8 mouse cellular contexts compared by ENCODE assay signal in genomic region chr11:12532288-12532687, GRCm38 (mm10).
DNase-seq lines count a peak whose midpoint lies in the region; ATAC-seq and TF ChIP-seq lines count a peak whose summit lies in the region.

No protein-coding gene starts in this region.

- WGBS in forebrain, postnatal 0 days, result 6% methylated on average over 3 of the region's 3 CpGs
- 5% methylated on average over 3 of the region's 3 CpGs for WGBS in hindbrain, embryonic 14.5 days
- 15% methylated on average over 3 of the region's 3 CpGs for WGBS in lung, embryonic 15.5 days

- no peaks in the 10 kb centered on the region for H3K9me3 ChIP-seq in forebrain, postnatal 0 days (ENCODE audit: low read length)
- no peaks in the 10 kb centered on the region for H3K9me3 ChIP-seq in hindbrain, embryonic 14.5 days (ENCODE audit: control insufficient read depth, low read length)
- H3K9me3 ChIP-seq in lung, embryonic 15.5 days, result no peaks in the 10 kb centered on the region

- no peaks in the 10 kb centered on the region for H3K36me3 ChIP-seq in C2C12 (ENCODE audit: control insufficient read depth, insufficient read depth)
- no peaks in the 10 kb centered on the region for H3K36me3 ChIP-seq in forebrain, postnatal 0 days (ENCODE audit: insufficient read depth)
- H3K36me3 ChIP-seq in hindbrain, embryonic 14.5 days (replicated peaks; ENCODE audit: control insufficient read depth, insufficient read depth), result no peaks in the 10 kb centered on the region
- no peaks in the 10 kb centered on the region for H3K36me3 ChIP-seq in lung, embryonic 15.5 days

- no peak overlapping the region for H3K9ac ChIP-seq in forebrain, postnatal 0 days
- no peak overlapping the region for H3K9ac ChIP-seq in hindbrain, embryonic 14.5 days
- H3K9ac ChIP-seq in lung, embryonic 15.5 days, result no peak overlapping the region

- H3K4me1 ChIP-seq in forebrain, postnatal 0 days (ENCODE audit: insufficient read depth), result no peaks in the 10 kb centered on the region
- H3K4me1 ChIP-seq in hindbrain, embryonic 14.5 days (replicated peaks; ENCODE audit: control insufficient read depth, insufficient read depth, low read length), result 0 out of 2 replicates have a peak, but pooled peaks cover 5% of the 10 kb centered on the region
- H3K4me1 ChIP-seq in lung, embryonic 15.5 days, result peaks cover 5% of the 10 kb centered on the region; the same call in 1 of the 2 replicates

- H3K79me3 ChIP-seq in C2C12 (ENCODE audit: low read depth), result no peaks in the 10 kb centered on the region

- H3K27ac ChIP-seq in forebrain, postnatal 0 days (ENCODE audit: low read depth, low read length), result no peak overlapping the region
- H3K27ac ChIP-seq in hindbrain, embryonic 14.5 days, result no peak overlapping the region
- H3K27ac ChIP-seq in lung, embryonic 15.5 days, result no peak overlapping the region

- ATAC-seq in forebrain, postnatal 0 days, result peak; percentile 100
- peak; percentile 96 for ATAC-seq in hindbrain, embryonic 14.5 days (ENCODE audit: low FRiP score)
- ATAC-seq in lung, embryonic 15.5 days (ENCODE audit: borderline replicate concordance, extremely low read depth, low FRiP score, low TSS enrichment), result peak; percentile 98

- H3K4me3 ChIP-seq in C2C12 (ENCODE audit: insufficient read depth, poor library complexity, severe bottlenecking), result no peak overlapping the region
- H3K4me3 ChIP-seq in forebrain, postnatal 0 days (ENCODE audit: low read depth, low read length), result no peak overlapping the region
- H3K4me3 ChIP-seq in hindbrain, embryonic 14.5 days (replicated peaks; ENCODE audit: low read length), result no peak overlapping the region
- no peak overlapping the region for H3K4me3 ChIP-seq in lung, embryonic 15.5 days

- no peak overlapping the region for H3K4me2 ChIP-seq in forebrain, postnatal 0 days (ENCODE audit: low read depth)
- H3K4me2 ChIP-seq in hindbrain, embryonic 14.5 days (replicated peaks), result 0 out of 2 replicates have a peak overlapping the region, but pooled peaks have one; percentile 23
- H3K4me2 ChIP-seq in lung, embryonic 15.5 days, result no peak overlapping the region

- no peak overlapping the region for H3ac ChIP-seq in C2C12 (ENCODE audit: control insufficient read depth, insufficient read length, low read depth)

- no peaks in the 10 kb centered on the region for H3K27me3 ChIP-seq in C2C12 (ENCODE audit: control insufficient read depth, insufficient read depth, insufficient read length)
- H3K27me3 ChIP-seq in forebrain, postnatal 0 days (ENCODE audit: insufficient read depth, low read length), result no peaks in the 10 kb centered on the region
- no peaks in the 10 kb centered on the region for H3K27me3 ChIP-seq in hindbrain, embryonic 14.5 days (ENCODE audit: control insufficient read depth, insufficient read depth, low read length)
- no peaks in the 10 kb centered on the region for H3K27me3 ChIP-seq in lung, embryonic 15.5 days

- no peaks in the 10 kb centered on the region for H3K79me2 ChIP-seq in C2C12 (ENCODE audit: control insufficient read depth, insufficient read depth)

- peak; percentile 13 for TF ChIP-seq CTCF in C2C12 (IDR thresholded peaks at IDR 0.05; ENCODE audit: control insufficient read depth, insufficient read depth, insufficient read length)
- peak; percentile 90 for TF ChIP-seq CTCF in forebrain, postnatal 0 days (IDR thresholded peaks at IDR 0.05; ENCODE audit: low read depth)

- peak; percentile 3 for DNase-seq in cerebellum, adult 11 months
- DNase-seq in forebrain, postnatal 0 days, result peak; percentile 79
- peak; percentile 80 for DNase-seq in hindbrain, embryonic 14.5 days (ENCODE audit: low spot score)
- DNase-seq in layer of hippocampus, postnatal 10 days (ENCODE audit: low spot score in 2 of 2), result peak; percentile 46 to 57
- DNase-seq in retina, postnatal 7 days (ENCODE audit: low read depth, low spot score), result peak; percentile 63
- DNase-seq in thymus, postnatal 36 days, result no peak

TF ChIP-seq in C2C12, 6 proteins besides CTCF, POLR2A, EP300 and RAD21:
- no peak for TF ChIP-seq MYOD1 (IDR thresholded peaks at IDR 0.05; ENCODE audit: control insufficient read depth, insufficient read length, low read depth)
- no peak for TF ChIP-seq USF1 (IDR thresholded peaks at IDR 0.05; ENCODE audit: low read depth)
- TF ChIP-seq MAX (IDR thresholded peaks at IDR 0.05), result no peak
- no peak for TF ChIP-seq CEBPB (IDR thresholded peaks at IDR 0.05; ENCODE audit: low read depth)
- TF ChIP-seq FOSL1 (IDR thresholded peaks at IDR 0.05; ENCODE audit: insufficient read depth, low read length, poor library complexity, severe bottlenecking), result no peak
- no peak for TF ChIP-seq MYOG (IDR thresholded peaks at IDR 0.05; ENCODE audit: control insufficient read depth, extremely low read depth, insufficient read length)

Comparison
In these comparisons a context has a peak if more than half of its experiments do, and no peak if none do; other contexts are left out.
1. DNase-seq: peak in cerebellum, adult 11 months (single experiment), forebrain, postnatal 0 days (single experiment), hindbrain, embryonic 14.5 days (single experiment), layer of hippocampus, postnatal 10 days (2 of 2) and retina, postnatal 7 days (single experiment); none in thymus, postnatal 36 days (0 of 2).
2. Peak in every context shown above with its lines, with median percentiles within 50 percentile points of each other: ATAC-seq.